Mouse (Mus musculus) G1E (cell line): ENCODE measurements at regions not wholly inside any gene's neighbourhood (a gene's known extent, or its start where the extent isn't known, plus 50 kb on each side); places are given as distances from the start of the nearest gene placed in this dataset.

Source experiments
- ATAC-seq: 2 replicates; pipeline ENCODE4 v1.8.0; 2016; ENCODE audit warnings: mild to moderate bottlenecking; ENCODE audit not compliant: insufficient number of reproducible peaks, poor library complexity, low FRiP score, severe bottlenecking; ENCODE audit errors: extremely low read depth
- DNase-seq: peaks from one replicate; pipeline ENCODE4 v3.0.0; 2012; ENCODE audit warnings: low spot score
- H3K27me3 ChIP-seq: 2 replicates; pipeline ENCODE4 v1.6.1; 2012; ENCODE audit warnings: mild to moderate bottlenecking, low read length, inconsistent platforms; ENCODE audit not compliant: insufficient read depth
- H3K36me3 ChIP-seq: replicated peaks from 2 replicates; pipeline ENCODE3; 2012; ENCODE audit warnings: mild to moderate bottlenecking, inconsistent platforms
- H3K4me1 ChIP-seq: 2 replicates; pipeline ENCODE4 v1.6.1; 2012; ENCODE audit warnings: low read depth, low read length, inconsistent platforms, mixed read lengths; ENCODE audit not compliant: insufficient read depth
- H3K4me3 ChIP-seq: 2 replicates; pipeline ENCODE4 v1.5.1; 2012; ENCODE audit warnings: low read depth, mild to moderate bottlenecking, inconsistent platforms, low read length, moderate library complexity, mixed read lengths
- H3K9me3 ChIP-seq: replicated peaks from 2 replicates; pipeline ENCODE4 v1.6.1; 2012; ENCODE audit warnings: inconsistent platforms
- CTCF ChIP-seq: IDR thresholded peaks from 2 replicates; pipeline ENCODE4 v1.5.1; 2012; ENCODE audit warnings: low read depth, low read length, inconsistent platforms, mixed read lengths
- GATA1 ChIP-seq: IDR thresholded peaks from 2 replicates; pipeline ENCODE4 v1.6.1; 2012; ENCODE audit warnings: borderline replicate concordance, low read length, inconsistent platforms, mixed read lengths
- GATA2 ChIP-seq: IDR thresholded peaks from 2 replicates; pipeline ENCODE4 v1.6.1; 2012; ENCODE audit warnings: low read depth, low read length, inconsistent platforms, borderline replicate concordance
- POLR2AphosphoS5 ChIP-seq: IDR thresholded peaks from 2 replicates; pipeline ENCODE4 v1.6.1; 2012; ENCODE audit warnings: low read depth, low read length, inconsistent platforms; ENCODE audit not compliant: insufficient replicate concordance
- TAL1 ChIP-seq: conservative IDR thresholded peaks from 2 replicates; pipeline ENCODE4 v1.6.1; 2012; ENCODE audit warnings: low read depth, low read length, inconsistent platforms, mixed read lengths

GRCm38 (mm10) chr11:24349967-24350643 is 272.2 kb downstream of the Bcl11a start:
- ATAC-seq (no peak), DNase-seq (no peak)
- no peak for TF ChIP-seq GATA2
- TF ChIP-seq GATA1, result no peak
- TF ChIP-seq TAL1, result no peak
- TF ChIP-seq CTCF, result no peak
- no peak for TF ChIP-seq POLR2AphosphoS5

GRCm38 (mm10) chr11:24350839-24351238 is 273.0 kb downstream of the Bcl11a start:
- Histone ChIP-seq H3K36me3 (no peaks in the 10 kb centered on the region), H3K9me3 (no peaks in the 10 kb centered on the region), H3K27me3 (peaks cover 45% of the 10 kb centered on the region), H3K4me3 (no peak overlapping the region), H3K4me1 (no peaks in the 10 kb centered on the region)
- no peak for DNase-seq
- TF ChIP-seq GATA2, result no peak
- no peak for ATAC-seq

More at GRCm38 (mm10) chr11:24349967-24350643, 272.2 kb downstream of the Bcl11a start:
- no peaks in the 10 kb centered on the region for H3K4me1 ChIP-seq
- H3K4me3 ChIP-seq, result no peak overlapping the region
- H3K27me3 ChIP-seq, result peaks cover 47% of the 10 kb centered on the region
- H3K9me3 ChIP-seq, result no peaks in the 10 kb centered on the region
- no peaks in the 10 kb centered on the region for H3K36me3 ChIP-seq

- no peaks in the 10 kb centered on the region for H3K9me3 ChIP-seq
- DNase-seq (no peak), ATAC-seq (no peak)
- H3K4me3 ChIP-seq, result no peak overlapping the region
- no peaks in the 10 kb centered on the region for H3K4me1 ChIP-seq
- H3K27me3 ChIP-seq, result peaks cover 45% of the 10 kb centered on the region
- TF ChIP-seq GATA1 (no peak), POLR2AphosphoS5 (no peak), TAL1 (no peak), CTCF (no peak), GATA2 (no peak)
- no peaks in the 10 kb centered on the region for H3K36me3 ChIP-seq
These were observed 274.2 kb downstream of the Bcl11a start for GRCm38 (mm10) chr11:24352071-24352470.

GRCm38 (mm10) chr11:24353056-24353455 is 275.2 kb downstream of the Bcl11a start:
- ATAC-seq (no peak), DNase-seq (no peak)
- TF ChIP-seq CTCF (no peak), TAL1 (no peak), GATA2 (no peak), POLR2AphosphoS5 (no peak), GATA1 (no peak)
- Histone ChIP-seq H3K4me3 (no peak overlapping the region), H3K27me3 (peaks cover 39% of the 10 kb centered on the region), H3K4me1 (no peaks in the 10 kb centered on the region), H3K36me3 (no peaks in the 10 kb centered on the region), H3K9me3 (no peaks in the 10 kb centered on the region)

- no peaks in the 10 kb centered on the region for H3K4me1 ChIP-seq
- H3K36me3 ChIP-seq, result no peaks in the 10 kb centered on the region
- peaks cover 26% of the 10 kb centered on the region for H3K27me3 ChIP-seq
- no peak for DNase-seq
- TF ChIP-seq TAL1, result no peak
- no peak overlapping the region for H3K4me3 ChIP-seq
- H3K9me3 ChIP-seq, result no peaks in the 10 kb centered on the region
- no peak for ATAC-seq
These were observed 279.5 kb downstream of the Bcl11a start for GRCm38 (mm10) chr11:24357388-24357787.

GRCm38 (mm10) chr11:24359086-24359485 is 281.2 kb downstream of the Bcl11a start:
- Histone ChIP-seq H3K9me3 (no peaks in the 10 kb centered on the region), H3K36me3 (no peaks in the 10 kb centered on the region), H3K4me3 (no peak overlapping the region), H3K27me3 (peaks cover 26% of the 10 kb centered on the region), H3K4me1 (no peaks in the 10 kb centered on the region)
- no peak for TF ChIP-seq GATA1
- TF ChIP-seq TAL1, result no peak
- TF ChIP-seq POLR2AphosphoS5, result no peak
- TF ChIP-seq GATA2, result no peak
- no peak for TF ChIP-seq CTCF
- no peak for ATAC-seq
- DNase-seq, result no peak

- TF ChIP-seq GATA2 (no peak), CTCF (no peak), GATA1 (no peak), POLR2AphosphoS5 (no peak), TAL1 (no peak)
- DNase-seq (no peak), ATAC-seq (no peak)
- Histone ChIP-seq H3K27me3 (peaks cover 38% of the 10 kb centered on the region), H3K36me3 (no peaks in the 10 kb centered on the region), H3K4me3 (no peak overlapping the region), H3K9me3 (no peaks in the 10 kb centered on the region), H3K4me1 (no peaks in the 10 kb centered on the region)
These were observed 284.3 kb downstream of the Bcl11a start for GRCm38 (mm10) chr11:24361998-24362687.
